Mouse (Mus musculus) forebrain, embryonic 15.5 days (tissue): ENCODE results near the gene Hrk. TPM values are rescaled to one million over a fixed set of nuclear protein-coding genes. Genes with fewer than 3 reads are reported as not detected.

ENCODE experiments used
- polyA plus RNA-seq: library from polyadenylated mRNA; unstranded; fragments of >200 nt; fragmentation: Nextera tagmentation; extraction: Ambion mirVana; gene quantifications from 2 replicates; pipeline ENCODE4 v1.2.1, GENCODE M21; 2015

Gene Hrk
- polyA plus RNA-seq, 1 experiment from 2014 or later = 2.3 TPM

Other genes with a start within 250 kb of the Hrk start
- 183 and 193 TPM in 2 replicates for gene Fbxo21, start 187.9 kb upstream of the Hrk start, polyA plus RNA-seq
- gene Tesc, start 136.9 kb upstream of the Hrk start, polyA plus RNA-seq = 9.9 and 10.6 TPM in 2 replicates
- gene Fbxw8, start 9.2 kb upstream of the Hrk start, polyA plus RNA-seq = 22.3 and 25.2 TPM in 2 replicates
- 8.5 and 9.5 TPM in 2 replicates for gene Rnft2, start 80.5 kb downstream of the Hrk start, polyA plus RNA-seq
- 17.2 and 18.5 TPM in 2 replicates for gene 2410131K14Rik, start 80.6 kb downstream of the Hrk start, polyA plus RNA-seq